Mouse (Mus musculus): ENCODE data around the gene Olfr231.

DNA sequence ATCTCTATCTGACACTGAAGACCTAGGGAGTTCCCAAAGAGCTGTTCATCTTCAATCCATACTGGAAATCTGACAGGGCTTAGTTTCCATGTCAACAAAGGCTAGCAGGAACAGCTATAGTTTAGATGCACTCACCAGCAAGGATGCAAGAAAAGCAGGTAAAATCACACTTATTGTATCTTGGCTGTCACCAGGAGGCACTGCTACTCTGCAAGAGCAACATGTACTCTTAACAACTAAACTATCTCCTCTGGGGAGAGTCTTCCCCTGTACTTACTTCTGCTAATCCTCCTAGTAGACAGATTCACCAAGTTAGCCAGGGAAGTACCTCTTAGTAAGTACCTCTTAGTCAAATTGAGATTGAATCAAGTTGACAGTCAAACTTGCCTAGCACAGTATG, 48.1 kb upstream of the Olfr231 start:
- TF ChIP-seq CTCF (IDR thresholded peaks at IDR 0.05; ENCODE audit: borderline replicate concordance, insufficient read depth, low read length) (no peak), POLR2A (IDR thresholded peaks at IDR 0.05; ENCODE audit: low read depth, low read length) (no peak)

Measured in embryonic fibroblast, embryonic 13.5 days (primary cell).